Mouse (Mus musculus) hindbrain, postnatal 0 days (tissue): ENCODE measurements around the gene Fat3. TPM values are rescaled to one million over a fixed set of nuclear protein-coding genes. Genes with fewer than 3 reads are reported as not detected.

Experiments used
- ATAC-seq: fragments of 200-750 bp; cut with Nextera tagmentation; 2 replicates; pipeline ENCODE4 v1.8.0; 2017; ENCODE audit warnings: mild to moderate bottlenecking, moderate TSS enrichment, moderate library complexity
- DNase-seq: peaks from one replicate; pipeline ENCODE4 v3.0.0-alpha.2; 2015; ENCODE audit warnings: low spot score
- H3K27ac ChIP-seq: fragments of 300-500 bp; sonication (generic); 2 replicates; pipeline ENCODE4 v1.5.1; 2014; ENCODE audit warnings: mild to moderate bottlenecking
- H3K27me3 ChIP-seq: fragments of 300-500 bp; sonication (generic); 2 replicates; pipeline ENCODE4 v1.6.1; 2014; ENCODE audit warnings: low read length, mixed read lengths; ENCODE audit not compliant: insufficient read depth
- H3K36me3 ChIP-seq: fragments of 300-500 bp; sonication (generic); 2 replicates; pipeline ENCODE4 v1.6.1; 2014; ENCODE audit warnings: low read length, mixed read lengths; ENCODE audit not compliant: insufficient read depth
- H3K4me1 ChIP-seq: fragments of 300-500 bp; sonication (generic); 2 replicates; pipeline ENCODE4 v1.6.1; 2014; ENCODE audit warnings: antibody characterized with exemption, low read length, mixed read lengths; ENCODE audit not compliant: insufficient read depth
- H3K4me2 ChIP-seq: fragments of 300-500 bp; sonication (generic); 2 replicates; pipeline ENCODE4 v1.6.1; 2014; ENCODE audit warnings: low read depth, mild to moderate bottlenecking, low read length, moderate library complexity, mixed read lengths
- H3K4me3 ChIP-seq: fragments of 300-500 bp; sonication (generic); 2 replicates; pipeline ENCODE4 v1.5.1; 2014; ENCODE audit warnings: low read length
- H3K9ac ChIP-seq: fragments of 300-500 bp; sonication (generic); replicated peaks from 2 replicates; pipeline ENCODE4 v1.6.1; 2014; ENCODE audit warnings: mild to moderate bottlenecking, low read length, moderate library complexity, mixed read lengths
- H3K9me3 ChIP-seq: fragments of 300-500 bp; sonication (generic); 2 replicates; pipeline ENCODE4 v1.6.1; 2016; ENCODE audit warnings: low read length, mixed read lengths
- CTCF ChIP-seq: IDR thresholded peaks from 2 replicates; pipeline ENCODE4 v1.5.1; 2016; ENCODE audit warnings: antibody characterized with exemption, control low read depth, low read depth
- WGBS: fragments of 180-500 bp; shearing (Covaris S2); extraction: QIAGEN DNeasy Blood & Tissue Kit; methylation state at CpG from one replicate; pipeline ENCODE4 v1.1.7; 2014; 5-methylcytosine and 5-hydroxymethylcytosine counted together
- polyA plus RNA-seq: library from polyadenylated mRNA; unstranded; fragments of >200 nt; fragmentation: Nextera tagmentation; extraction: Ambion mirVana; gene quantifications from 2 replicates; pipeline ENCODE4 v1.2.1, GENCODE M21; 2015
- total RNA-seq: library from RNA; depleted of rRNA; stranded (reverse); fragments of >200 nt; gene quantifications from 2 replicates; pipeline ENCODE4 v1.2.3, GENCODE M21; 2014

Gene Fat3
- total and polyA plus RNA-seq, 2 experiments from 2014 or later: 4.7 to 36.4 TPM

GRCm38 (mm10) chr9:16283033-16283432, 218.1 kb downstream of the Fat3 start:
- no peaks in the 10 kb centered on the region for H3K9me3 ChIP-seq
- TF ChIP-seq CTCF: no peak
- H3K4me2 ChIP-seq: no peak overlapping the region
- H3K4me3 ChIP-seq: no peak overlapping the region
- no peak for DNase-seq
- 91% methylated on average over 1 of the region's 1 CpGs for WGBS
- no peaks in the 10 kb centered on the region for H3K4me1 ChIP-seq
- no peaks in the 10 kb centered on the region for H3K36me3 ChIP-seq
- no peak for ATAC-seq
- no peak overlapping the region for H3K27ac ChIP-seq
- no peak overlapping the region for H3K9ac ChIP-seq
- H3K27me3 ChIP-seq: no peaks in the 10 kb centered on the region

- DNase-seq: no peak
- H3K27ac ChIP-seq: no peak overlapping the region
- H3K27me3 ChIP-seq: no peaks in the 10 kb centered on the region
- H3K4me3 ChIP-seq: no peak overlapping the region
- no peak overlapping the region for H3K9ac ChIP-seq
- no peaks in the 10 kb centered on the region for H3K4me1 ChIP-seq
- H3K9me3 ChIP-seq: no peaks in the 10 kb centered on the region
- H3K4me2 ChIP-seq: no peak overlapping the region
- no peaks in the 10 kb centered on the region for H3K36me3 ChIP-seq
- TF ChIP-seq CTCF: no peak
- ATAC-seq: no peak
These were observed 218.7 kb downstream of the Fat3 start for GRCm38 (mm10) chr9:16282291-16282804.

- H3K9ac ChIP-seq: no peak overlapping the region
- no peak for DNase-seq
- 68% methylated on average over 2 of the region's 2 CpGs for WGBS
- H3K27me3 ChIP-seq: no peaks in the 10 kb centered on the region
- no peak overlapping the region for H3K4me3 ChIP-seq
- H3K36me3 ChIP-seq: no peaks in the 10 kb centered on the region
- no peak overlapping the region for H3K27ac ChIP-seq
- no peak overlapping the region for H3K4me2 ChIP-seq
- no peaks in the 10 kb centered on the region for H3K4me1 ChIP-seq
- no peaks in the 10 kb centered on the region for H3K9me3 ChIP-seq
- no peak for ATAC-seq
- no peak for TF ChIP-seq CTCF
These were observed 225.5 kb downstream of the Fat3 start for GRCm38 (mm10) chr9:16275589-16275988.

DNA sequence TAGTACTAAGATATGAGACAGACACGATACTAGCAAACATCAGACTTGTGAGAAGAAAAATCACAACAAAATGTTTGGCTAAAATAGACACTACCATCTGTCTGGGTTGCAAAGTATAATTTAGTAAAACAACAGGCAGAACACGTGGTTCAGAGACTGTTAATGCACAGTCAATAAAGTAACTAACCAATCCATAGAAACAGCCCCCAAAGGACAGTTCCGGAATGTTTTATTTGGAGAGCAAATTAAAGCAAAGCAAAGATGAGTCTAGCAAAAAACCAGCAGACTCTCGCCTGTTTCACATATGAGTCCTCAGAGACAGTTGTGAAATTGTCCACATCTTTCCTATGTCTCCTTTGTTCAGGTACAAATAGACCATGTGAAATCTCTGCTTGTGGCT, 227.0 kb downstream of the Fat3 start:
- no peak overlapping the region for H3K4me3 ChIP-seq
- no peak overlapping the region for H3K4me2 ChIP-seq
- H3K9me3 ChIP-seq: no peaks in the 10 kb centered on the region
- WGBS: 71% methylated on average over 4 of the region's 4 CpGs
- H3K4me1 ChIP-seq: no peaks in the 10 kb centered on the region
- TF ChIP-seq CTCF: no peak
- H3K36me3 ChIP-seq: no peaks in the 10 kb centered on the region
- no peaks in the 10 kb centered on the region for H3K27me3 ChIP-seq
- H3K9ac ChIP-seq: no peak overlapping the region
- no peak for ATAC-seq
- no peak for DNase-seq
- H3K27ac ChIP-seq: no peak overlapping the region

DNA sequence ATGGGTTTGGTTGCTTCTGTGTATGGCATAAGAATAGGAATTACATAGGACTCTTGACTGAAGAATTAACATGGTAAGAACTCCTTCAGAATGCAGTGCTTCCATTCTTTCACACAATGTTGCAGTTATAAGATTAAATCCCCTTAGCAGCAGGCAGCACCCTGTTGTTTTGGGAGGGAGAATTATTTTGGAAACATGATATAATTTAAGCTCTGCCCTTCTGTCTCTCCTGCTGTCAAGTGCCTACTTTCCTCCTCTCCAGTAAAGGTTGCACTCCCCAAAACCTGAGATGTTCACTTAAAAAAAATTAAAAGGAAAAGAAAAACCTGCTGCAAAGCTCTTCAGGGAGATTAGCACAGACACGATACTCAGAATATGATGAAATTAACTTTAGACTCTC, 228.3 kb downstream of the Fat3 start:
- Histone ChIP-seq H3K9me3 (no peaks in the 10 kb centered on the region), H3K36me3 (no peaks in the 10 kb centered on the region), H3K27ac (no peak overlapping the region), H3K4me2 (no peak overlapping the region), H3K4me1 (no peaks in the 10 kb centered on the region), H3K4me3 (no peak overlapping the region), H3K9ac (no peak overlapping the region), H3K27me3 (no peaks in the 10 kb centered on the region)
- DNase-seq (no peak), ATAC-seq (no peak)
- no peak for TF ChIP-seq CTCF
- WGBS: 82% methylated on average over 1 of the region's 1 CpGs

DNA sequence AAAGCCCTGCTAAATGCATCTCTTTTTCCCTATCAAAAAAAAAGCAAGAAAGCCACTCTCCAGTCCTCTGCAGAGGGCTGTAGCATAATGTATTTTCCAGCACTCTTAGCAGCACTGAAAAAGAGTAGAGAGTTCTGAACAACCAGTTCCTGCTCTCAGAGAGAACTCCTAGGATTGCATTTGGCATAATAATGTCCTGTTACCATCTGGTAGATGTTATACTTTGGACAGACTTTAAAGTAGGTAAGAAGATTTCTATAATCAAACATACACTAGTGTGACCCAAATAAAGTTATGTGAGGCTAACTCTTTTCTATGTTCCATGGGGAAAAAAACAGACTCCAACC, 230.3 kb downstream of the Fat3 start:
- Histone ChIP-seq H3K4me3 (no peak overlapping the region), H3K9ac (no peak overlapping the region), H3K27ac (no peak overlapping the region), H3K27me3 (no peaks in the 10 kb centered on the region), H3K36me3 (no peaks in the 10 kb centered on the region), H3K9me3 (no peaks in the 10 kb centered on the region), H3K4me2 (no peak overlapping the region), H3K4me1 (no peaks in the 10 kb centered on the region)
- no peak for ATAC-seq
- DNase-seq: no peak
- no peak for TF ChIP-seq CTCF

DNA sequence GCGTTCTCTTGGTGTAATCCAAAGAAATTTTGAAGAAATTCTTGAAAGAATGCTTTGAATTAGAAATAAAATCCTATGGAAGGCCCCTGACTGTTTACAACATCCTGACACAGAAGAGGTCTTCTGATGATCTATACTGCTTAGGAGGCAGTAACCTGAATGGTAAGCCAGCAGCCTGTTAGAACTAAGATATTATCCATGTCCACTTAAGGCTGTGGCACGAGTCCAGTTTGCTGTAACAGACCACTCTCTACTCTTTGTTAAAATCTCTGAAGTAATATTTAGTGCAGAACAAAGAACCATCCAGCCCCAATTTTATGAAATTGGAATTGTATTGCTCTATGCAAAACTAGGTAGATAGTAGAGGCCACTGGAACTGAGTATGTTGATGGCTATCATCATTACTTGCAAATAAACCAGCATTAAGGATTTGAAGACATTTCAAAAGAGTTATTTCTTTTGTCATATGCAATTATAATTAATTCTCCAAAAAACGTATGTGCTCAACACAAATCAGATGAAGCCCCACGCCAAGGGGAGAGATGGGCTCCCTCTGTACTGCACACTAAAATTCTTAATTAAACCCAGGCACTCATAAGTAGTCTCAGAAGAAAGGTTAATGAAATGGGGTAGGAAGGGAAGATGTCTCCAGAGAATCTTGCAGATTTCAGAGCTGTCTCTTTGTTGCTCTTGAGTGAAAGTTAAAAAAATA, 230.9 kb downstream of the Fat3 start:
- Histone ChIP-seq H3K36me3 (no peaks in the 10 kb centered on the region), H3K4me1 (no peaks in the 10 kb centered on the region), H3K27me3 (no peaks in the 10 kb centered on the region), H3K9ac (no peak overlapping the region), H3K27ac (no peak overlapping the region), H3K9me3 (no peaks in the 10 kb centered on the region), H3K4me2 (no peak overlapping the region), H3K4me3 (no peak overlapping the region)
- no peak for TF ChIP-seq CTCF
- ATAC-seq (no peak), DNase-seq (no peak)
- 82% methylated on average over 4 of the region's 4 CpGs for WGBS
